Mouse (Mus musculus): ENCODE measurements around the gene Kcnq4.

- TF ChIP-seq CTCF (IDR thresholded peaks at IDR 0.05; ENCODE audit: extremely low read depth, insufficient read depth, low read length) (no peak), POLR2A (IDR thresholded peaks at IDR 0.05; ENCODE audit: extremely low read depth, insufficient read depth, low read length) (no peak)
Measured at GRCm38 (mm10) chr4:120717591-120717990, 30.8 kb downstream of the Kcnq4 start.
